Mouse (Mus musculus) adrenal gland, postnatal 36 days (tissue): ENCODE measurements at regions not wholly inside any gene's neighbourhood (a gene's known extent, or its start where the extent isn't known, plus 50 kb on each side); places are given as distances from the start of the nearest gene placed in this dataset. TPM values are rescaled to one million over a fixed set of nuclear protein-coding genes. Genes with fewer than 3 reads are reported as not detected.

ENCODE experiments used
- DNase-seq, 2 experiments: peaks; one replicate each; pipeline ENCODE4 v3.0.0; 2021; ENCODE audit warnings: mixed read lengths in 1 of 2
- microRNA-seq: library from miRNA; unstranded; fragments of <30 nt; microRNA quantifications from one replicate; pipeline ENCODE4 v1.2.0, GENCODE M21; 2021

- peak in 1 of 2 experiments; percentile 11 for DNase-seq
These were observed 702.0 kb upstream of the Tmpo start for GRCm38 (mm10) chr10:91883155-91883554.

GRCm38 (mm10) chr10:91882481-91882880 is 701.4 kb upstream of the Tmpo start:
- no peak for DNase-seq

- no peak for DNase-seq
These were observed 700.6 kb upstream of the Tmpo start for GRCm38 (mm10) chr10:91881521-91882228.

DNA sequence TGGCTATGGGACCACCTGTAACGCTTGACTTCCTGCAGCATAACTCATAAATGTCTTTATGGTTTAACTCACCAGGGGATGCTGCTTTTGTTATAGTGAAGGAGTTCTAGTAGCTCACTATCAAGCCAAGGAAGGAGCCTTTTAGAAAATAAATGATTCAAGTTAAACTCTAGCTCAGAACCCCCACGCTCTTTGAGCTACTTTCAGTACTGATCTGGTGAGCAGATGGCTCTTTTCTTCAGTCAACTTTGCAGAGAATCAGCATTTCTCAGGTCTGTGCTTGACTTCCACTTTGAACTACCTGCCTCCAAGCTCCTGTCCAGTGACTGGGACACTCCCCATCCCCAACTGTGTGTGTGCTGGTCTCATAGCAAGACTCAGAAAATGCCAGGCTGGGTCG is 694.3 kb upstream of the Tmpo start:
- DNase-seq, result no peak

- no peak for DNase-seq
These were observed 690.1 kb upstream of the Tmpo start for GRCm38 (mm10) chr10:91871244-91871643.

DNA sequence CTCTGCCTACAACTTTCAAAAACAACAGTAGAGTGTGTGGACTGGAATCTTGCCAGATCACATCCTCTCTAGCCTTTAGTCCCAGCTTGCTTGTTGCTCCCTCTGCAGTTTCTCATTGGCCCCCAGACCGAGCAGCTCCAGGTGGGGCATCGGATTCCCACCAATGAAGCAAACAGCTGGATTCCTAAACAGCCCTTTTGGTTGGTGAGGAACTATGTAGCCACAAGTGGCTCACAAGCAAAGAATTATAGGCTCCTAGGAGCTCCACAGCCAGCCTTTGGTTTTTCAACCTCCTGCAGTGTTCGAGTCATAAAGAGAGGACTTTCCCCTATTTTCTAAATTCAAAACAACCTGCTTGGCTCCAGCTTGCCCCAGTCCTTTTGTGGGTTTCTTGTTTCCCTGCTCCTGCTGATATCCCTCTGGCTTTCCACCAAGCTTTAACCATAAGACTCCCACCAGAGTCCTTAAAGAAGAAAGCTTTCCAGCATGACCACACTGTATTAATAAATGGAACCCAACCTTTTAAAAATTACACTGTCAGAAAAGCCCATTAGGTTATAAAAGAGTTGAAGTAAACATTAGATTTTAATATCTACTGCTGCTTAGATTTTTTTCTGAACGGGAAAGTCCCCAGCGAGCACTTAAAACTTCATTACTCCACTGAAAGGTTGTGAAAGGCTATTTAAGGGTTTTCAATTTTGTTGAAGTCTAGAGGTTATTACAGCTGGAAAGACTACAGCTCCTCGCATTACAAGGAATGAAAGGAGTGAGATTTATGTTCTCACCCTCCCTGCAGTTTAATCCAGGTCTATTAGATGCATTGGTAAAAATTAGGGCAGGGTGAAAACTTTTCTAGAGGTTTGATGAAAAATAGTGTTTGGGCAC is 677.8 kb upstream of the Tmpo start:
- DNase-seq, result no peak

DNA sequence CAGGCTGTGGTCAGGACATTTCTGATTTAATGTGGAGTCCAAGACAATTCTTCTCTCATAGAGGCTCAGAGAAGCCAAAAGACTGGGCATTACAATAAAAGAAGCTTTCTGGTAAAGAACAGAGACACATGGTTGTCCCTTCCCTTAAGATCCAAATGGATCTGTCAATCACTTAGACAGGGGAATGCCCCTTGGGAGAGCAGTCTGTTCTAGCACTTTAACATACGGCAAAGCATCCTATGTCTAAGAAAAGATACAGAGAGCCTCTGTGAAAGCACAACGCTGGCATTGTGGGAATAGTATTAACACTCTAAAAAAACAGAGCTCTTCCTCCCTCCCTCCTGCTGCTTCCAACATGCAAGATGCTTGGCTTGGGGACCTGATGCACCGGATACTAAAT is 646.0 kb upstream of the Tmpo start:
- DNase-seq, result no peak

DNA sequence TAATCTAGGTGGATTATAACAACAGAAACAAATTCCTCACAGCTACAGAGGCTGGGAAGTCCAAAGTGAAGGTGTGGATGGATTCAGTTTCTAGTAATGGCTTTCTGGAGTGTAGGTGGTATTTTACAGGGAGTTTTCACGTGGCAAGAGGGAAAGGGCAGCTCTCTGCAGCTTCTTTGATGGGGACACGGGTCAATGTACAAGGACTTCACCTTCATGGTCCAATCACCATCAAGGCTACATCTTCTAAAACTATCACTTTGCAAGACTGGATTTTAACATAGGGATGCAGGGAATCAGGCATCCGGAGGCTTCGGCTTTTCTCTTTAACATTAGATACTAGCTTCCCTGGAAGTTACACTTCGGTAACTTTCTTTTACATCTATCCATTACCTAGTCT is 642.4 kb upstream of the Tmpo start:
- no peak for DNase-seq

GRCm38 (mm10) chr10:91804870-91805269 is 623.8 kb upstream of the Tmpo start:
- no peak for DNase-seq

Small RNA genes in the stretch of these regions (microRNA-seq; reads per million reads assigned to microRNA genes)
- gene Gm22582, result not detected
- gene Mir1251, result not detected
- not detected for gene Mir135a-2
